Mouse (Mus musculus): ENCODE measurements around the gene Gm11037.

- TF ChIP-seq CTCF (IDR thresholded peaks at IDR 0.05; ENCODE audit: control insufficient read depth, insufficient read depth, insufficient replicate concordance, low read depth, low read length) (no peak), POLR2A (IDR thresholded peaks at IDR 0.05; ENCODE audit: control insufficient read depth, low read depth, low read length) (no peak)
These were observed 27.4 kb downstream of the Gm11037 start for GRCm38 (mm10) chr2:131160671-131161111.

Measured in testis, adult 2 months (tissue).